ENCODE assay signal across 26 mouse cellular contexts in genomic region chrX:59701090-59701489, GRCm38 (mm10).
A peak's percentile ranks its signal among the peaks of the same experiment; 100 is the strongest.
DNase-seq lines count a peak whose midpoint lies in the region; ATAC-seq and TF ChIP-seq lines count a peak whose summit lies in the region.
"Had no signal": no experiment of that assay in that cellular context is flagged by ENCODE, and none has a peak within 500 bp of the region (broad histone marks: within the 10 kb centered on the region; RNA-seq: fewer than 3 reads in every experiment).

No protein-coding gene starts in this region.

- 46% methylated on average over 2 of the region's 2 CpGs for WGBS in kidney, adult 2 months

- no peaks in the 10 kb centered on the region for H3K9me3 ChIP-seq in CH12.LX (replicated peaks; ENCODE audit: low read length)
- H3K9me3 ChIP-seq: embryonic facial prominence, embryonic 12.5 days; embryonic facial prominence, embryonic 15.5 days; heart, embryonic 12.5 days; heart, embryonic 15.5 days; hindbrain, embryonic 10.5 days; hindbrain, embryonic 13.5 days had no signal

- no peaks in the 10 kb centered on the region for H3K27me3 ChIP-seq in CH12.LX (replicated peaks)
- no peaks in the 10 kb centered on the region for H3K27me3 ChIP-seq in kidney, adult 2 months (replicated peaks; ENCODE audit: control insufficient read depth, insufficient read depth, low read length)
- H3K27me3 ChIP-seq: embryonic facial prominence, embryonic 12.5 days; embryonic facial prominence, embryonic 15.5 days; heart, embryonic 12.5 days; heart, embryonic 15.5 days; hindbrain, embryonic 13.5 days had no signal

- DNase-seq in A20 (ENCODE audit: low read depth, low spot score) (peak; percentile 3), CH12.LX (ENCODE audit: extremely low read depth) (peak; percentile 2)
- DNase-seq in adrenal gland, postnatal 14 days = no peak
- no peak for DNase-seq in spleen, adult 18-20 months
- no peak for DNase-seq in kidney, adult 2 months
- DNase-seq: adrenal gland, adult 2 months; adrenal gland, postnatal 25 days; cerebellum, adult 18-20 months; cerebellum, adult 9-10 months; cerebellum, postnatal 14 days; forebrain, postnatal 0 days; gastrocnemius, adult 2 months; gastrocnemius, postnatal 14 days; heart, adult 18-20 months; heart, postnatal 10 days; heart, postnatal 36 days had no signal

- H3K27ac ChIP-seq in CH12.LX (ENCODE audit: insufficient read depth, low read depth) = no peak overlapping the region
- H3K27ac ChIP-seq in kidney, adult 2 months (ENCODE audit: insufficient read depth, low read depth, low read length) = no peak overlapping the region
- H3K27ac ChIP-seq: embryonic facial prominence, embryonic 12.5 days; embryonic facial prominence, embryonic 15.5 days; gastrocnemius, adult 2 months; heart, embryonic 15.5 days; hindbrain, embryonic 10.5 days; hindbrain, embryonic 13.5 days; hindbrain, postnatal 0 days had no signal

- TF ChIP-seq CTCF in CH12.LX (conservative IDR thresholded peaks at IDR 0.05 in 1 of 2, IDR thresholded peaks at IDR 0.05 in 1 of 2; ENCODE audit: low read depth in 2 of 2, low read length in 2 of 2) = no peak
- no peak for TF ChIP-seq CTCF in kidney, adult 2 months (conservative IDR thresholded peaks at IDR 0.05; ENCODE audit: insufficient read depth, insufficient read length, low read depth, low read length)

- dilution Hi-C loops in CH12.LX (cut with MboI; ENCODE audit: extremely low pct_ligation_motif_present, extremely low pct_unique_long_range_greater_than_20kb, low sequenced_read_pairs) = no loop called here

- no peak overlapping the region for H3K4me2 ChIP-seq in CH12.LX (ENCODE audit: insufficient read depth, low read depth, poor library complexity, severe bottlenecking)
- H3K4me2 ChIP-seq: embryonic facial prominence, embryonic 12.5 days; embryonic facial prominence, embryonic 15.5 days; heart, embryonic 12.5 days; heart, embryonic 15.5 days; hindbrain, embryonic 13.5 days had no signal

- no peak for TF ChIP-seq EP300 in CH12.LX (IDR thresholded peaks at IDR 0.05; ENCODE audit: low read length)

- H3K79me2 ChIP-seq in CH12.LX (replicated peaks; ENCODE audit: control insufficient read depth, extremely low read depth, insufficient read depth, poor library complexity, severe bottlenecking) = no peaks in the 10 kb centered on the region

- no peak overlapping the region for H3K4me3 ChIP-seq in CH12.LX (replicated peaks in 1 of 3; ENCODE audit: low read depth in 2 of 3, low read length in 2 of 3, poor library complexity in 1 of 3)
- H3K4me3 ChIP-seq in kidney, adult 2 months (ENCODE audit: insufficient read depth, low read depth, low read length) = no peak overlapping the region
- H3K4me3 ChIP-seq: embryonic facial prominence, embryonic 12.5 days; embryonic facial prominence, embryonic 15.5 days; gastrocnemius, adult 2 months; heart, embryonic 12.5 days; heart, embryonic 15.5 days; hindbrain, embryonic 10.5 days; hindbrain, embryonic 13.5 days had no signal

- H3K9ac ChIP-seq in CH12.LX (ENCODE audit: insufficient read depth, low read depth) = no peak overlapping the region
- H3K9ac ChIP-seq: embryonic facial prominence, embryonic 12.5 days; embryonic facial prominence, embryonic 15.5 days; forebrain, postnatal 0 days; heart, embryonic 12.5 days; heart, embryonic 15.5 days; hindbrain, embryonic 13.5 days had no signal

- ATAC-seq in megakaryocyte, adult 5-6 weeks (ENCODE audit: poor library complexity, severe bottlenecking) = peak; percentile 92
- ATAC-seq: forebrain, embryonic 14.5 days; forebrain, postnatal 0 days; hindbrain, postnatal 0 days; inflammation-experienced regulatory T-cells, adult 6 months had no signal

- TF ChIP-seq RAD21 in CH12.LX (IDR thresholded peaks at IDR 0.05; ENCODE audit: low read depth, low read length) = no peak

- in situ Hi-C loops in CH12.LX (cut with MboI; ENCODE audit: low pct_ligation_motif_present, low pct_unique_long_range_greater_than_20kb, low sequenced_read_pairs) = no loop called here

- H3K36me3 ChIP-seq in CH12.LX (replicated peaks in 1 of 2; ENCODE audit: control insufficient read depth in 1 of 2, insufficient read depth in 1 of 2, low read length in 1 of 2) = no peaks in the 10 kb centered on the region
- no peaks in the 10 kb centered on the region for H3K36me3 ChIP-seq in kidney, adult 2 months (ENCODE audit: control insufficient read depth, insufficient read depth, low read length)
- H3K36me3 ChIP-seq: embryonic facial prominence, embryonic 12.5 days; embryonic facial prominence, embryonic 15.5 days; heart, embryonic 12.5 days; heart, embryonic 15.5 days; hindbrain, embryonic 10.5 days; hindbrain, embryonic 13.5 days had no signal

- TF ChIP-seq POLR2A in CH12.LX (IDR thresholded peaks at IDR 0.05; ENCODE audit: low read depth, low read length) = no peak
- TF ChIP-seq POLR2A in kidney, adult 2 months (IDR thresholded peaks at IDR 0.05; ENCODE audit: low read depth, low read length) = no peak

- H3K4me1 ChIP-seq in CH12.LX (ENCODE audit: control insufficient read depth in 1 of 2, insufficient read depth in 2 of 2) = peaks cover 0 to 25% of the 10 kb centered on the region in 2 experiments; a peak in 1 of 4 replicates
- no peaks in the 10 kb centered on the region for H3K4me1 ChIP-seq in kidney, adult 2 months (ENCODE audit: control insufficient read depth, insufficient read depth, low read length)
- H3K4me1 ChIP-seq: embryonic facial prominence, embryonic 12.5 days; embryonic facial prominence, embryonic 15.5 days; heart, embryonic 12.5 days; heart, embryonic 15.5 days; hindbrain, embryonic 10.5 days; hindbrain, embryonic 13.5 days had no signal

TF ChIP-seq in CH12.LX, 34 proteins besides CTCF, POLR2A, EP300 and RAD21:
- no peak for TF ChIP-seq E2F4 (IDR thresholded peaks at IDR 0.05; ENCODE audit: insufficient replicate concordance, low read depth, low read length)
- no peak for TF ChIP-seq JUND (conservative IDR thresholded peaks at IDR 0.05; ENCODE audit: low read depth, low read length)
- no peak for TF ChIP-seq SIN3A (IDR thresholded peaks at IDR 0.05; ENCODE audit: low read length)

Comparison
In these comparisons a context has a peak if more than half of its experiments do, and no peak if none do; other contexts are left out.
1. DNase-seq: peak in A20 (single experiment) and CH12.LX (single experiment); none in adrenal gland, postnatal 14 days (single experiment), spleen, adult 18-20 months (0 of 2) and kidney, adult 2 months (single experiment).